Mouse (Mus musculus) liver, embryonic 14.5 days (tissue): Measurements from ENCODE around the gene Ltb4r2.

ENCODE experiments used
- CTCF ChIP-seq: IDR thresholded peaks from 2 replicates; pipeline ENCODE4 v1.5.1; 2016; ENCODE audit warnings: antibody characterized with exemption, low read depth, control low read depth
- EP300 ChIP-seq: IDR thresholded peaks from 2 replicates; pipeline ENCODE4 v1.6.1; 2016; ENCODE audit warnings: antibody characterized with exemption, low read depth

- TF ChIP-seq CTCF (no peak), EP300 (no peak)
These were observed 35.0 kb upstream of the Ltb4r2 start for GRCm38 (mm10) chr14:55726261-55726660.
